Mouse (Mus musculus) myocyte (in vitro differentiated cells): ENCODE measurements around the gene Plekha4. TPM values are rescaled to one million over a fixed set of nuclear protein-coding genes. Genes with fewer than 3 reads are reported as not detected.
A peak's percentile ranks its signal among the peaks of the same experiment; 100 is the strongest.
"Not testable (repeated sequence)": the region's sequence is repeated elsewhere in the genome, so short reads cannot be mapped to it uniquely, and the experiment has no call there.

Experiments
- H3K27me3 ChIP-seq: one replicate; pipeline ENCODE4 v1.6.1; 2011; ENCODE audit not compliant: control insufficient read depth, insufficient read depth, insufficient read length
- H3K36me3 ChIP-seq: one replicate; pipeline ENCODE4 v1.6.1; 2011; ENCODE audit not compliant: control insufficient read depth, insufficient read depth
- H3K4me2 ChIP-seq: one replicate; pipeline ENCODE4 v1.6.1; 2011; ENCODE audit warnings: low read depth, control low read depth
- H3K4me3 ChIP-seq: one replicate; pipeline ENCODE4 v1.5.1; 2011; ENCODE audit warnings: mild to moderate bottlenecking, control low read depth, moderate library complexity
- H3K79me2 ChIP-seq: one replicate; pipeline ENCODE4 v1.6.1; 2011; ENCODE audit not compliant: control insufficient read depth, insufficient read depth
- H3ac ChIP-seq: one replicate; pipeline ENCODE4 v1.6.1; 2011; ENCODE audit not compliant: control insufficient read depth, insufficient read length
- CEBPB ChIP-seq: IDR thresholded peaks from 2 replicates; pipeline ENCODE4 v1.6.1; 2011; ENCODE audit warnings: mild to moderate bottlenecking, moderate library complexity; ENCODE audit not compliant: poor library complexity, insufficient read depth, severe bottlenecking
- E2F4 ChIP-seq: IDR thresholded peaks from one replicate; pipeline ENCODE4 v1.6.1; 2011; ENCODE audit warnings: mild to moderate bottlenecking, control low read depth, moderate library complexity; ENCODE audit not compliant: insufficient read depth
- MAX ChIP-seq: IDR thresholded peaks from one replicate; pipeline ENCODE4 v1.6.1; 2011; ENCODE audit warnings: low read depth, mild to moderate bottlenecking, control low read depth
- MYOD1 ChIP-seq, 3 experiments: IDR thresholded peaks; one replicate each; pipeline ENCODE4 v1.6.1; 2011; ENCODE audit warnings: control low read depth in 2 of 3, low read depth in 2 of 3, mild to moderate bottlenecking in 2 of 3, moderate library complexity in 1 of 3; ENCODE audit not compliant: insufficient read length in 2 of 3, control insufficient read depth in 1 of 3
- MYOG ChIP-seq, 3 experiments: IDR thresholded peaks; one replicate each; pipeline ENCODE4 v1.6.1; 2011; ENCODE audit warnings: control low read depth in 2 of 3, low read depth in 2 of 3, mild to moderate bottlenecking in 2 of 3; ENCODE audit not compliant: insufficient read length in 2 of 3, control insufficient read depth in 1 of 3, insufficient read depth in 1 of 3
- POLR2A ChIP-seq: IDR thresholded peaks from one replicate; pipeline ENCODE4 v1.6.1; 2011; ENCODE audit warnings: low read depth, mild to moderate bottlenecking, control low read depth, moderate library complexity; ENCODE audit not compliant: insufficient read length
- POLR2AphosphoS2 ChIP-seq: IDR thresholded peaks from one replicate; pipeline ENCODE4 v1.6.1; 2011; ENCODE audit warnings: low read depth, control low read depth; ENCODE audit not compliant: insufficient read length
- REST ChIP-seq: IDR thresholded peaks from one replicate; pipeline ENCODE4 v1.6.1; 2011; ENCODE audit warnings: mild to moderate bottlenecking, control low read depth, moderate library complexity; ENCODE audit not compliant: insufficient read depth, insufficient read length
- SRF ChIP-seq: IDR thresholded peaks from one replicate; pipeline ENCODE4 v1.6.1; 2011; ENCODE audit warnings: low read depth; ENCODE audit not compliant: control insufficient read depth, insufficient read length
- TCF12 ChIP-seq: IDR thresholded peaks from one replicate; pipeline ENCODE4 v1.6.1; 2011; ENCODE audit warnings: mild to moderate bottlenecking, control low read depth; ENCODE audit not compliant: poor library complexity, insufficient read depth, severe bottlenecking
- TCF3 ChIP-seq: IDR thresholded peaks from one replicate; pipeline ENCODE4 v1.6.1; 2011; ENCODE audit warnings: low read depth, control low read depth; ENCODE audit not compliant: insufficient read length
- USF1 ChIP-seq: IDR thresholded peaks from one replicate; pipeline ENCODE4 v1.6.1; 2011; ENCODE audit warnings: low read depth, mild to moderate bottlenecking, control low read depth, moderate library complexity
- polyA plus RNA-seq: library from polyadenylated mRNA; unstranded; fragments of >200 nt; fragmentation: generic; extraction: Trizol; gene quantifications from one replicate; pipeline ENCODE4 v1.2.1, GENCODE M21; 2012; ENCODE audit warnings: missing spikeins

Gene Plekha4
- polyA plus RNA-seq, 1 experiment, result 2.6 TPM

GRCm38 (mm10) chr7:45481374-45481927, 44.7 kb upstream of the Plekha4 start, which contains the start of gene Tulp2:
Gene Tulp2 (plus strand): TSS chr7:45481877.
- H3K79me2 ChIP-seq, result no peaks in the 10 kb centered on the region
- H3ac ChIP-seq, result no peak within 1 kb of the TSS
- H3K36me3 ChIP-seq, result no peaks in the 10 kb centered on the region
- no peak within 1 kb of the TSS for H3K4me3 ChIP-seq
- H3K4me2 ChIP-seq, result no peak within 1 kb of the TSS
- no peaks in the 10 kb centered on the region for H3K27me3 ChIP-seq
- TF ChIP-seq USF1 (peak; percentile 36), TCF3 (no peak)

GRCm38 (mm10) chr7:45482166-45482565, 44.0 kb upstream of the Plekha4 start:
- H3ac ChIP-seq, result no peak overlapping the region

GRCm38 (mm10) chr7:45484985-45485384, 41.1 kb upstream of the Plekha4 start:
- not testable (repeated sequence) for H3K4me2 ChIP-seq, H3K27me3 ChIP-seq, H3K36me3 ChIP-seq, H3K79me2 ChIP-seq, H3K4me3 ChIP-seq, H3ac ChIP-seq

More at GRCm38 (mm10) chr7:45482166-45482565, 44.0 kb upstream of the Plekha4 start:
- H3K4me3 ChIP-seq, result no peak overlapping the region
- no peaks in the 10 kb centered on the region for H3K27me3 ChIP-seq
- no peak overlapping the region for H3K4me2 ChIP-seq
- TF ChIP-seq TCF12, result no peak
- TF ChIP-seq POLR2AphosphoS2, result no peak
- TF ChIP-seq MAX, result no peak
- no peak for TF ChIP-seq REST
- TF ChIP-seq TCF3, result no peak
- no peaks in the 10 kb centered on the region for H3K79me2 ChIP-seq
- no peaks in the 10 kb centered on the region for H3K36me3 ChIP-seq

- Histone ChIP-seq H3K27me3 (no peaks in the 10 kb centered on the region), H3K4me2 (no peak overlapping the region), H3K4me3 (no peak overlapping the region), H3ac (no peak overlapping the region), H3K79me2 (no peaks in the 10 kb centered on the region), H3K36me3 (no peaks in the 10 kb centered on the region)
- TF ChIP-seq USF1 (no peak), CEBPB (no peak), POLR2A (no peak)
Observed at GRCm38 (mm10) chr7:45486158-45486557, 40.0 kb upstream of the Plekha4 start.

- Histone ChIP-seq H3K27me3 (no peaks in the 10 kb centered on the region), H3K4me2 (no peak within 1 kb of the TSS)
Observed at GRCm38 (mm10) chr7:45486761-45487415, 39.2 kb upstream of the Plekha4 start, which contains the start of gene Gm45808. Gene Gm45808 (minus strand): TSS chr7:45486811.

GRCm38 (mm10) chr7:45487861-45488292, 38.3 kb upstream of the Plekha4 start:
- H3K4me3 ChIP-seq, result no peak overlapping the region
- H3K27me3 ChIP-seq, result no peaks in the 10 kb centered on the region
- TF ChIP-seq CEBPB, result no peak

More at GRCm38 (mm10) chr7:45486761-45487415, 39.2 kb upstream of the Plekha4 start, which contains the start of gene Gm45808:
- Histone ChIP-seq H3K36me3 (no peaks in the 10 kb centered on the region), H3ac (no peak within 1 kb of the TSS), H3K79me2 (no peaks in the 10 kb centered on the region), H3K4me3 (no peak within 1 kb of the TSS)
- TF ChIP-seq MYOG (IDR thresholded peaks at IDR 0.05; ENCODE audit: control insufficient read depth in 1 of 3, insufficient read depth in 1 of 3, insufficient read length in 2 of 3, low read depth in 2 of 3) (no peak), TCF12 (no peak), POLR2AphosphoS2 (no peak), MAX (no peak), POLR2A (no peak), MYOD1 (IDR thresholded peaks at IDR 0.05; ENCODE audit: control insufficient read depth in 1 of 3, insufficient read length in 2 of 3, low read depth in 2 of 3) (no peak), TCF3 (no peak), SRF (no peak), REST (no peak), CEBPB (no peak), E2F4 (no peak), USF1 (no peak)

More at GRCm38 (mm10) chr7:45487861-45488292, 38.3 kb upstream of the Plekha4 start:
- no peaks in the 10 kb centered on the region for H3K79me2 ChIP-seq
- no peaks in the 10 kb centered on the region for H3K36me3 ChIP-seq
- no peak overlapping the region for H3ac ChIP-seq
- no peak overlapping the region for H3K4me2 ChIP-seq
